Mouse (Mus musculus) embryo, embryonic 11.5 days (tissue): ENCODE measurements around the gene Rgmb.

Experiments
- DNase-seq: peaks from one replicate; pipeline ENCODE4 v3.0.0-alpha.2; 2012; ENCODE audit warnings: low read depth, low spot score

Gene Rgmb

DNA sequence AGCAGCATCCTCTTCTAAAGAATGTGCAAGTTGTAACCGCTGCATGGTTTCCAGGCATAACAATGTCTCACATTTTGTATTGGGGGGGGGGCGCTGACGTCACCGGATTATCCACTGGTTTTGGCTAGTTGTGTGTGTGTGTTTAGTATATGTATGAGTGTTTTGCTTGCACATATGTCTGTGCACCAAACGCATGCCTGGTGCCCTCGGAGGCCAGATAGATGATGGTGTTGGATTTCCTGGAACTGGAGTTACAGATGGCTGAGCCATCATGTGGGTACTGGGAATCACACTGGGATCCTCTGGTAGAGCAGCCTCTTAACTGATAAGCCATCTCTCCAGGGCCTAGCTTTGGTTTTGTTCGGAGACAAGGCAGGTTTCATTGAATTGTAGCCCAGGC is 8.5 kb downstream of the Rgmb start:
- DNase-seq: no peak

- DNase-seq: no peak
These were observed 9.1 kb downstream of the Rgmb start for GRCm38 (mm10) chr17:15821706-15822105.

DNA sequence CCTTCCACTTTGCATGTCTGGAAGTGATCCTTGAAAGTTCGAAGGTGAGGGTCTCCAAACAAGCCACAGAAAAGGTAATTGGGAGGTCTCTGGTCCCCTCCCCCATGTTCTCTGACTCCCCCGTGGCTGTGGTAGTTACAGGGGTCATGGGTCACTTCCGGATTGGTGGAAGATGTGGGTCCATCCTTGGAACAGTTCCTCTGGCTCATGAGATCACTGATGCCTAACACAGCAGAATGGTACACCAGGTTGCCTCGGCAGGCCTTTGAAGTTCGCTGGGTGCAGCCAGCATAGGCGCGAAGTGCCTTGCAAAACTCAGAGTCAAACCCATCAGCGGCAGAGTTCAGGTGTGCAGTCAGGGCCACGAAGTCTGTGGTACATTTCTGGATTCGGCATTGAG is 10.1 kb downstream of the Rgmb start:
- DNase-seq: no peak

DNA sequence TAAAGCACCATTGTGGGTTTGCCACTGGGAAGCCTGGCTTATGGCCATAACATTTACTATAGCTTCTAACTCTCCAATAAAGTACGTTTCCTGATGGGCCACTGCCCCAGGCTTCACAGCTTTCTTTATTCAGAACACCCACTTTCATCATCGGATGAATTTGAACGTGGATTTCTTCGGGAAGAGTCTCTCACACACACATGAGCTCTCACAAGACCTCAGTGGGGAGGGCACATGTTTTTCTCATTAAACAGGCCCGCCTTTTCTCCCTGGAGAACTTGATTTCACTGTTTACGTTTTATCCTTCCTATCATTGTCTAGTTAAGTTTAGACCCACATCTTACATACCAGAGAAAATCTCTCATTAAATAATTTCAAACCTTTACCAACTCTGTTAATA is 10.7 kb downstream of the Rgmb start:
- DNase-seq: no peak

- no peak for DNase-seq
These were observed 12.5 kb downstream of the Rgmb start for GRCm38 (mm10) chr17:15818372-15818771.

GRCm38 (mm10) chr17:15817634-15818033 is 13.2 kb downstream of the Rgmb start:
- no peak for DNase-seq

DNA sequence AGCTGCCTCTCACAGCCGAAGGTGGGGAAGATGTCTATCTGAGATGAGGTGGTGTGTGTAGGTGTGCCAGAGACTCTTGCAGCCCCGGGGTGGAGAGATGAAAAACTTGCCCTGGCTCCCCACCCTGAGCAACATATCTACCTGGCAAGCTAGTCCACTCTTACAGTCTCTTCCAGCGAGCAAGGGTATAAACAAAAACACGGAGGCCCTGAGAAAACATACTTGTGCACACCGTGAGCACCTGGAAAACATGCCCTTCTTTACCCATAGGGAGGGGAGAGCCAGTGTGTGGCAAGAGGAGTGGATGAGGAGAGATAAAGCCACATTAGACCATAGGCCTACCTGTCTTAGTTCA is 13.8 kb downstream of the Rgmb start:
- DNase-seq: no peak

- DNase-seq: no peak
These were observed 14.3 kb downstream of the Rgmb start for GRCm38 (mm10) chr17:15816379-15817095.

GRCm38 (mm10) chr17:15815312-15816018 is 15.4 kb downstream of the Rgmb start:
- DNase-seq: no peak

GRCm38 (mm10) chr17:15813658-15814212 is 17.1 kb downstream of the Rgmb start:
- DNase-seq: no peak

DNA sequence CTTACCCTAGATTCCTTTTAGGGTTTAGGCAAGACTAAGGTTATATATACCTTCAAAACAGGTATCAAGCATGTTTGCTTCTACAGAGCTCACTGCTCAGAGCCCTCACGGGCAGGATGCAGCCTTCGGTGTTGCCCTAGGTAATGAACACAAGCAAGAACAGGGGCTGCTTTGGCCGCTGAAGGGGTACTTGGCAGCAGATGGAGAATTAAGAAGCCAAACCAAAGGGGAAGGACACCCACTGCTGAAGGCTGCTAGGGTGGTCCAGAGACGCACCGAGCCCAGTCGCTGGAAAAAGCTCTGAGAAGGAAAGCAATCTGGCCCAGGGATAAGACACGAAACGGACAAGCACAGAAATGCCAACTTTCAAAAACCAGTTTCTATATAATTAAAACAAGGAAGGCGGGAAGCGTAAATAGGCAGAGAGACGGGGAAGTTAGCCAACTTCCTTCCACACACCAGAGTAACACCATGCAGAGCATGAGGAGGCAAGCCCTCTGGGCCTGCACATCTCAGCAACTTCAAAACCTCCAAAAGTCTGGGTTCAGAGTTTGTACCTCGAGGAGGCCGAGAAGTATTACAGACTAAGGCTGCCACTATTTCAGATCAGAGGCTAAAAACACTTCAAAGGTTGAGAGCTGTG is 18.6 kb downstream of the Rgmb start:
- DNase-seq: no peak

GRCm38 (mm10) chr17:15809949-15810348 is 20.9 kb downstream of the Rgmb start:
- DNase-seq: no peak

DNA sequence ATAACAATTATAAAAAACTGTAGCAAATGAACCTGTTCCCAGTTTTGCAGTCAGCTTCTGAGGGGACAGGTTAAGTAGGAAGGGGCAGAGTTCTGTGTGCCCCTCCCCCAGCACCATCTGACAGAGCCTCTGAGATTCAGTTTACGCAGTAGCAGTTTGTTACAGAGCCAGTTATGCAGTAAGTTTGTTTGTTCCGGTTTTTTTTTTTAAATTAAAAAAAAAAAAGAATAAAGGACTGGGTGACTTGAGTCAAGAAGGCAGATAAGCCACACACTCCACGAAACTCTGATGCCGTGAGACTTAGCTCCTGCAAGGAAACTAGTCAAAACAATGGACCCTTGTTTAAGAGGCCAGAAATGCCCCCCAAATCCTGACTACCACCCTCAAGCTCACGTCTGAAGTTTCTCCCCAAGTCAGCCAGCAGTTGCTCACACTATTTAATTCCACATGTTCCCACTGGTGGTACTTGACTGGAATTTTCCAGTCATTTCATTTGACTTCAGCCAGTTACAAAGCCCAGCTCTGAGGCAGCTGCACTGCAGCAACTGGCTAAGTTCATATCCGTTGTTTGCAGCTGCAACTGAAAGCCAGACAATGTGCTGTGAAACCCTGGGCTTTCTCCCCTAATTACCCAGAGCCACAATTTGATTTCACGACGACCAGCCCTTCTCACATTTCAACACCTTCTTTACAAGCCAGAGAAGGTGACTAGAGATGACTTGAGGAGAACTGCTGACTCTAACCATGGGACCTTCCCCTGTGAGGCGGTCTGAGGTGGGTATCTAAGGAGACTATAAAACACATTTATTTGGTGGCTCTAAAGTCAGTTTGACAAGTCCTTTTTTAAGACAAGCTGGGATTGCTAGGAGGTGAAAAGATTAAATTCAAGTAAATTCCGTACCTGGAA is 22.1 kb downstream of the Rgmb start:
- DNase-seq: no peak

DNA sequence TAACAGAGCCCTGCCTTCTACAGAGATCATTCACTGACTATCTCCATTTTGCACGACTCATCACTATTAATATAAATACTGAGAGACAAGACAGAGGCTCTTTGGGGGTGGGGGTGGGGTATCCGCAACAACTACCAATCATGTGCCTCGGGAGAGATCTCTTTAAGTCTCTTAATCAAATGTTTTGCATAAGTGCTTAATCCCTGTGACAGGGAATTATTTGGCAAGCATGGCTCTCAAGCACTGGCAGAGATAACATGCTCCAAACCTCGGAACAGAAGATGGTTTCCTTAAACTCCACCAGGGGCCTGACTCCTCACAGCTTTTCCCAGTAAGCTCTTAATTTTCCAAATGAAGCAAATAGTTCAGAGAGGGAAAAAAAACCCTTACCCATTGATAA is 22.8 kb downstream of the Rgmb start:
- DNase-seq: no peak

- no peak for DNase-seq
These were observed 23.4 kb downstream of the Rgmb start for GRCm38 (mm10) chr17:15807295-15807984.

DNA sequence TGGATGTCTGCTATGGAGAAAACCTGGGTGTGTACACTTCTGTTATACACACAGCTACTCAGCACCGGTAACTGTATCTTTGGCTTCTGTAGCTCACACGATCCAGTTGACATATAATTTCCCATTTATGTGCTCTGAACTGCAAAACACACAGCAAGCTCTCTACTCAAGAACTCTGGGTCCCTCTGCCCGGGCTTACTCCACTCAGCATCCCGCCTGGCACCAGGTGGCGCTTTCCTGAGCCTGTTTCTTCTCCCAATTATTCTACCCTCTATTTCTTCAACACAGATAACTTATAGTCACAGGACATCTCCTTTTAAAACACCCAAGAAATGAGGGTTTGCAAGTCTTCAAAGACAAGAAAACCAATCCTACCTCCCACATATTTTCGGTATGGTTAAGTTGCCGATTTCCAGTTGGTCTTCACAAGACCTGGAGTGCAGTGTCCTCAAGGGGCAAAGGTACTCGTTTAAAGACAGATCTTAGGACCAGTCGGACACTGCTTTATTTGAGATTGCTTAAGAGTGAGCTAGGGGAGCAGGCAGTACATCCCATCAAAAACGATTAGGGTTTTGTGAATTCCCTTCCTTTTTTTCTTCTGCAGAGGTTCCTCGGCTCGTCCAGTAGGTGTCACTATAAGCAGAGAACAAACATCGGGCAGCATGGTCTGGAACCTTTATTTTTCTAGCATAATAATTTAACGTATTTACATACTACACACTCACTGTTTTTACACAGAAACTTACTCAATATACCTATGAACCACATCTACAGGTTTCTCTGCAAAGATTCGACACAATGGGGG is 26.6 kb downstream of the Rgmb start:
- no peak for DNase-seq

GRCm38 (mm10) chr17:15799195-15799793 is 31.5 kb downstream of the Rgmb start:
- DNase-seq: no peak

- no peak for DNase-seq
These were observed 40.1 kb downstream of the Rgmb start for GRCm38 (mm10) chr17:15790716-15791115.

GRCm38 (mm10) chr17:15787036-15787435 is 43.8 kb downstream of the Rgmb start:
- DNase-seq: no peak

DNA sequence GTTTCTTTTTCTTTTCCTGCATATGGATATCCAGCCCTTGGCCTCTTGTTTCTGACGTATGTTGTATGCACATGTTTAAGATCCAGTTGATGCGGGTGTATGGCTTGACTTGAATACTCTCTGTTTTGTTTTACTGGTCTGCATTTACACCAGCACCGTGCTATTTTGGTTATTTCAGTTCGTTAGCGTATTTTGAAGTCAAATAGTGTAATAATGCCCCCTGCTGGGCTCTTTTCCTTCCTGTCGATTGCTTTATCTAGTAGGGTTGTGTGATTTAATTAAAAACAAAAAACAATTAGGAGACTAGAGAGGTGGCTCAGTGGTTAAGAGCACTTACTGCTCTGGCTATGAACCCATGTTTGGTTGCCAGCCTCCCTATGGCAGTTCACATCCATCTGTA is 52.9 kb downstream of the Rgmb start:
- DNase-seq: no peak
